ENCODE assay signal across 8 mouse cellular contexts in genomic region chr8:94199202-94199869, GRCm38 (mm10). TPM values are rescaled to one million over a fixed set of nuclear protein-coding genes. Genes with fewer than 3 reads are reported as not detected.
A peak's percentile ranks its signal among the peaks of the same experiment; 100 is the strongest.
DNase-seq lines count a peak whose midpoint lies in the region; ATAC-seq and TF ChIP-seq lines count a peak whose summit lies in the region.

No protein-coding gene starts in this region.

- DNase-seq in 416B (ENCODE audit: low read depth) = peak; percentile 85
- DNase-seq in CH12.LX (ENCODE audit: extremely low read depth) = peak; percentile 75
- DNase-seq in cerebellum, adult 2 months = peak; percentile 63 to 68
- DNase-seq in forelimb bud, embryonic 11.5 days (ENCODE audit: low read depth, low spot score) = peak; percentile 77
- peak; percentile 49 for DNase-seq in lung, adult 2 months
- no peak for DNase-seq in ovary, adult 18-20 months (ENCODE audit: low spot score)

- no peaks in the 10 kb centered on the region for H3K79me2 ChIP-seq in CH12.LX (replicated peaks; ENCODE audit: control insufficient read depth, extremely low read depth, insufficient read depth, poor library complexity, severe bottlenecking)

- peak; percentile 69 for ATAC-seq in kidney, embryonic 14.5 days (ENCODE audit: low FRiP score, low TSS enrichment)

- H3K9me3 ChIP-seq in CH12.LX (replicated peaks; ENCODE audit: low read length) = no peaks in the 10 kb centered on the region
- no peaks in the 10 kb centered on the region for H3K9me3 ChIP-seq in kidney, embryonic 14.5 days (ENCODE audit: control insufficient read depth, low read length)

- in situ Hi-C loops in CH12.LX (cut with MboI; ENCODE audit: low pct_ligation_motif_present, low pct_unique_long_range_greater_than_20kb, low sequenced_read_pairs) = loop anchor here (25.0 kb wide), 1 partner anchor 512 kb away; no protein-coding TSS in a partner anchor

- peaks cover 15% of the 10 kb centered on the region for H3K27me3 ChIP-seq in CH12.LX (replicated peaks)
- H3K27me3 ChIP-seq in cerebellum, adult 2 months (ENCODE audit: control insufficient read depth, insufficient read depth, low read length) = no peaks in the 10 kb centered on the region
- H3K27me3 ChIP-seq in kidney, embryonic 14.5 days (ENCODE audit: control insufficient read depth, insufficient read depth, low read length) = no peaks in the 10 kb centered on the region

- 46% methylated on average over 10 of the region's 10 CpGs for WGBS in cerebellum, adult 2 months
- WGBS in kidney, embryonic 14.5 days = 47% methylated on average over 10 of the region's 10 CpGs
- WGBS in lung, adult 2 months = 43% methylated on average over 10 of the region's 10 CpGs
- 42% methylated on average over 10 of the region's 10 CpGs for WGBS in olfactory bulb, adult 2 months

- peak overlapping the region; percentile 48 for H3K4me2 ChIP-seq in CH12.LX (ENCODE audit: insufficient read depth, low read depth, poor library complexity, severe bottlenecking)
- H3K4me2 ChIP-seq in kidney, embryonic 14.5 days (replicated peaks; ENCODE audit: low read depth, low read length) = no peak overlapping the region

- peak; percentile 99 for TF ChIP-seq RAD21 in CH12.LX (IDR thresholded peaks at IDR 0.05; ENCODE audit: low read depth, low read length)

- TF ChIP-seq EP300 in CH12.LX (IDR thresholded peaks at IDR 0.05; ENCODE audit: low read length) = no peak

- peak; percentile 80 to 97 for TF ChIP-seq CTCF in CH12.LX (conservative IDR thresholded peaks at IDR 0.05 in 1 of 2, IDR thresholded peaks at IDR 0.05 in 1 of 2; ENCODE audit: low read depth in 2 of 2, low read length in 2 of 2)
- TF ChIP-seq CTCF in cerebellum, adult 2 months (IDR thresholded peaks at IDR 0.05; ENCODE audit: borderline replicate concordance, insufficient read depth, low read depth, low read length) = peak; percentile 67
- peak; percentile 51 for TF ChIP-seq CTCF in lung, adult 2 months (IDR thresholded peaks at IDR 0.05; ENCODE audit: insufficient read depth, low read length)
- TF ChIP-seq CTCF in olfactory bulb, adult 2 months (IDR thresholded peaks at IDR 0.05; ENCODE audit: insufficient read depth, low read depth, low read length) = peak; percentile 22; the same call in 1 of the 2 replicates

- H3K9ac ChIP-seq in CH12.LX (ENCODE audit: insufficient read depth, low read depth) = peak overlapping the region; percentile 32; the same call in 1 of the 2 replicates
- H3K9ac ChIP-seq in kidney, embryonic 14.5 days (ENCODE audit: low read depth, low read length) = no peak overlapping the region

- peaks cover 0 to 3% of the 10 kb centered on the region in 2 experiments; a peak in 1 of 4 replicates for H3K4me1 ChIP-seq in CH12.LX (ENCODE audit: control insufficient read depth in 1 of 2, insufficient read depth in 2 of 2)
- H3K4me1 ChIP-seq in cerebellum, adult 2 months (ENCODE audit: control insufficient read depth, insufficient read depth, low read length) = no peaks in the 10 kb centered on the region
- H3K4me1 ChIP-seq in kidney, embryonic 14.5 days (ENCODE audit: control insufficient read depth, insufficient read depth, low read length) = no peaks in the 10 kb centered on the region
- peaks cover 2% of the 10 kb centered on the region; the same call in 1 of the 2 replicates for H3K4me1 ChIP-seq in lung, adult 2 months (ENCODE audit: control insufficient read depth, insufficient read depth, low read length)
- H3K4me1 ChIP-seq in olfactory bulb, adult 2 months (ENCODE audit: control insufficient read depth, insufficient read depth, low read length) = peaks cover 2% of the 10 kb centered on the region; the same call in 1 of the 2 replicates

- H3K4me3 ChIP-seq in CH12.LX (replicated peaks in 1 of 3; ENCODE audit: low read depth in 2 of 3, low read length in 2 of 3, poor library complexity in 1 of 3) = no peak overlapping the region
- H3K4me3 ChIP-seq in cerebellum, adult 2 months (replicated peaks; ENCODE audit: insufficient read depth, low read depth, low read length) = no peak overlapping the region
- no peak overlapping the region for H3K4me3 ChIP-seq in kidney, embryonic 14.5 days (ENCODE audit: low read length)
- no peak overlapping the region for H3K4me3 ChIP-seq in lung, adult 2 months (replicated peaks; ENCODE audit: extremely low read depth, low read depth, low read length)
- no peak overlapping the region for H3K4me3 ChIP-seq in olfactory bulb, adult 2 months (ENCODE audit: insufficient read depth, low read depth, low read length)

- dilution Hi-C loops in CH12.LX (cut with MboI; ENCODE audit: extremely low pct_ligation_motif_present, extremely low pct_unique_long_range_greater_than_20kb, low sequenced_read_pairs) = no loop called here

- TF ChIP-seq POLR2A in CH12.LX (IDR thresholded peaks at IDR 0.05; ENCODE audit: low read depth, low read length) = no peak
- TF ChIP-seq POLR2A in cerebellum, adult 2 months (IDR thresholded peaks at IDR 0.05; ENCODE audit: borderline replicate concordance, insufficient read depth, low read length) = no peak
- TF ChIP-seq POLR2A in lung, adult 2 months (IDR thresholded peaks at IDR 0.05; ENCODE audit: borderline replicate concordance, extremely low read depth, low read depth, low read length) = no peak
- no peak for TF ChIP-seq POLR2A in olfactory bulb, adult 2 months (IDR thresholded peaks at IDR 0.05; ENCODE audit: insufficient read depth, low read depth, low read length)

- no peak overlapping the region for H3K27ac ChIP-seq in CH12.LX (ENCODE audit: insufficient read depth, low read depth)
- no peak overlapping the region for H3K27ac ChIP-seq in cerebellum, adult 2 months (ENCODE audit: insufficient read depth, low read length)
- H3K27ac ChIP-seq in kidney, embryonic 14.5 days (ENCODE audit: low read depth, low read length) = no peak overlapping the region
- no peak overlapping the region for H3K27ac ChIP-seq in olfactory bulb, adult 2 months (ENCODE audit: insufficient read depth, low read depth, low read length)

- no peaks in the 10 kb centered on the region for H3K36me3 ChIP-seq in CH12.LX (replicated peaks in 1 of 2; ENCODE audit: control insufficient read depth in 1 of 2, insufficient read depth in 1 of 2, low read length in 1 of 2)
- no peaks in the 10 kb centered on the region for H3K36me3 ChIP-seq in kidney, embryonic 14.5 days (ENCODE audit: control insufficient read depth, insufficient read depth, low read length)

TF ChIP-seq in CH12.LX, 34 proteins besides CTCF, POLR2A, EP300 and RAD21:
- TF ChIP-seq SMC3 (IDR thresholded peaks at IDR 0.05; ENCODE audit: low read depth, low read length) (peak; percentile 89), POLR2AphosphoS2 (IDR thresholded peaks at IDR 0.05; ENCODE audit: low read depth, low read length) (no peak), RCOR1 (conservative IDR thresholded peaks at IDR 0.05; ENCODE audit: low read depth, low read length) (no peak), NELFE (IDR thresholded peaks at IDR 0.05; ENCODE audit: low read depth, low read length) (peak; percentile 18; the same call in 1 of the 2 replicates), JUN (IDR thresholded peaks at IDR 0.05; ENCODE audit: insufficient read depth, low read depth, low read length) (no peak), KAT2A (IDR thresholded peaks at IDR 0.05; ENCODE audit: insufficient replicate concordance, low read length) (no peak), ZC3H11A (IDR thresholded peaks at IDR 0.05; ENCODE audit: low read depth, low read length) (peak; percentile 80), E2F4 (IDR thresholded peaks at IDR 0.05; ENCODE audit: insufficient replicate concordance, low read depth, low read length) (no peak), JUND (conservative IDR thresholded peaks at IDR 0.05; ENCODE audit: low read depth, low read length) (no peak), MYC (IDR thresholded peaks at IDR 0.05; ENCODE audit: low read depth, low read length) (no peak), HCFC1 (IDR thresholded peaks at IDR 0.05; ENCODE audit: low read depth, low read length) (no peak)
TF ChIP-seq in CH12.LX: peak in this region for 3.

RNA-seq across cellular contexts. Expression of gene Nup93, which starts 15.0 kb away (rescaled TPM):
- total RNA-seq in CH12.LX (2012; rRNA removed) (46.0 and 65.9 TPM in 2 replicates), CH12.LX (2014; rRNA removed) (86.2 and 88.3 TPM in 2 replicates)
- polyA plus RNA-seq in CH12.LX (2012; ENCODE audit: insufficient read length, low read depth) = 99.6 and 102 TPM in 2 replicates
- polyA plus RNA-seq in cerebellum, adult 2 months (2012; rRNA removed) = 29.1 and 30.5 TPM in 2 replicates
- 51.8 and 103 TPM in 2 replicates for polyA plus RNA-seq in kidney, embryonic 14.5 days (2014; fragmentation: Nextera tagmentation; extraction: Ambion mirVana)
- polyA plus RNA-seq in lung, adult 2 months (2012; rRNA removed) = 10.7 and 15.9 TPM in 2 replicates
- not detected in 2 replicates for polyA plus RNA-seq in olfactory bulb, adult 2 months (2012; ENCODE audit: insufficient read depth, insufficient read length, low replicate concordance, missing spikeins)

RNA-seq across cellular contexts. Expression of gene Mt1, which starts 20.5 kb away (rescaled TPM):
- total RNA-seq in CH12.LX (2012; rRNA removed) (174 and 239 TPM in 2 replicates), CH12.LX (2014; rRNA removed) (13.6 and 19.9 TPM in 2 replicates)
- 57.4 and 62.7 TPM in 2 replicates for polyA plus RNA-seq in CH12.LX (2012; ENCODE audit: insufficient read length, low read depth)
- 1,145 and 1,309 TPM in 2 replicates for polyA plus RNA-seq in cerebellum, adult 2 months (2012; rRNA removed)
- polyA plus RNA-seq in kidney, embryonic 14.5 days (2014; fragmentation: Nextera tagmentation; extraction: Ambion mirVana) = 123 and 166 TPM in 2 replicates
- polyA plus RNA-seq in lung, adult 2 months (2012; rRNA removed) = 417 and 493 TPM in 2 replicates
- 885 TPM in 1 of 2 replicates, not detected in the other for polyA plus RNA-seq in olfactory bulb, adult 2 months (2012; ENCODE audit: insufficient read depth, insufficient read length, low replicate concordance, missing spikeins)

RNA-seq across cellular contexts. Expression of gene Mt2, which starts 26.9 kb away (rescaled TPM):
- 109 and 212 TPM in 2 replicates for total RNA-seq in CH12.LX (2012; rRNA removed)
- 4.1 and 4.3 TPM in 2 replicates for total RNA-seq in CH12.LX (2014; rRNA removed)
- polyA plus RNA-seq in CH12.LX (2012; ENCODE audit: insufficient read length, low read depth) = 49.4 and 54.4 TPM in 2 replicates
- polyA plus RNA-seq in cerebellum, adult 2 months (2012; rRNA removed) = 579 and 685 TPM in 2 replicates
- polyA plus RNA-seq in kidney, embryonic 14.5 days (2014; fragmentation: Nextera tagmentation; extraction: Ambion mirVana) = 58.3 and 67.5 TPM in 2 replicates
- polyA plus RNA-seq in lung, adult 2 months (2012; rRNA removed) = 32.2 and 56.0 TPM in 2 replicates
- polyA plus RNA-seq in olfactory bulb, adult 2 months (2012; ENCODE audit: insufficient read depth, insufficient read length, low replicate concordance, missing spikeins) = not detected in 2 replicates

RNA-seq across cellular contexts. Expression of gene Mt3, which starts 46.9 kb away (rescaled TPM):
- 20.0 and 20.6 TPM in 2 replicates for total RNA-seq in CH12.LX (2012; rRNA removed)
- total RNA-seq in CH12.LX (2014; rRNA removed) = not detected in 2 replicates
- 1.9 and 2.5 TPM in 2 replicates for polyA plus RNA-seq in CH12.LX (2012; ENCODE audit: insufficient read length, low read depth)
- polyA plus RNA-seq in cerebellum, adult 2 months (2012; rRNA removed) = 1,323 and 1,416 TPM in 2 replicates
- 0.60 and 1.7 TPM in 2 replicates for polyA plus RNA-seq in kidney, embryonic 14.5 days (2014; fragmentation: Nextera tagmentation; extraction: Ambion mirVana)
- 1.4 and 1.6 TPM in 2 replicates for polyA plus RNA-seq in lung, adult 2 months (2012; rRNA removed)
- polyA plus RNA-seq in olfactory bulb, adult 2 months (2012; ENCODE audit: insufficient read depth, insufficient read length, low replicate concordance, missing spikeins) = not detected in 2 replicates

Comparison
In these comparisons a context has a peak if more than half of its experiments do, and no peak if none do; other contexts are left out.
1. CTCF ChIP-seq: peak in every context shown above with its lines; median percentile 88 in CH12.LX; 67 in cerebellum, adult 2 months; 51 in lung, adult 2 months; 22 in olfactory bulb, adult 2 months.
2. RNA of gene Mt2, which starts 26.9 kb away (polyA plus RNA-seq): 579 to 685 TPM in cerebellum, adult 2 months, 58.3 to 67.5 TPM in kidney, embryonic 14.5 days, 32.2 to 56.0 TPM in lung, adult 2 months and 49.4 to 54.4 TPM in CH12.LX; not detected in olfactory bulb, adult 2 months; every median in the first group is over 10 times any median in the second.